Mouse (Mus musculus) Patski (cell line): ENCODE measurements around the gene Banf1. TPM values are rescaled to one million over a fixed set of nuclear protein-coding genes. Genes with fewer than 3 reads are reported as not detected.

Source experiments
- ATAC-seq: fragments of 100-300 bp; one replicate; pipeline ENCODE4 v1.8.0; 2021
- CTCF ChIA-PET: fragments of 350-600 bp; sonication (Branson Sonifier 250); formaldehyde crosslinking; loops from one replicate; lab custom pipeline; 2022; ENCODE audit warnings: inconsistent platforms; lab: Charles Lee
- POLR2A ChIA-PET: fragments of 350-600 bp; sonication (Branson Sonifier 250); formaldehyde crosslinking; loops from one replicate; lab custom pipeline; 2022; ENCODE audit warnings: antibody characterized with exemption, inconsistent platforms; lab: Charles Lee
- DNase-seq: peaks from one replicate; pipeline ENCODE4 v3.0.0-alpha.2; 2011; ENCODE audit warnings: low read depth, low spot score
- H3K27me3 ChIP-seq: fragments of 371-371 bp; one replicate; pipeline ENCODE4 v1.5.1; 2021
- CTCF ChIP-seq: fragments of 100-300 bp; IDR thresholded peaks from one replicate; pipeline ENCODE4 v1.5.1; 2021
- in situ Hi-C: fragments of 300-500 bp; cut with MboI; formaldehyde crosslinking; loops from 3 replicates; pipeline ENCODE4 v1.11.1; 2018; ENCODE audit warnings: low pct_unique_long_range_greater_than_20kb, mixed read lengths
- polyA plus RNA-seq: library from polyadenylated mRNA; unstranded; gene quantifications from one replicate; pipeline ENCODE4 v1.2.3, GENCODE M21; 2021

Banf1 gene
- polyA plus RNA-seq, 1 experiment from 2014 or later, result 211 TPM

DNA sequence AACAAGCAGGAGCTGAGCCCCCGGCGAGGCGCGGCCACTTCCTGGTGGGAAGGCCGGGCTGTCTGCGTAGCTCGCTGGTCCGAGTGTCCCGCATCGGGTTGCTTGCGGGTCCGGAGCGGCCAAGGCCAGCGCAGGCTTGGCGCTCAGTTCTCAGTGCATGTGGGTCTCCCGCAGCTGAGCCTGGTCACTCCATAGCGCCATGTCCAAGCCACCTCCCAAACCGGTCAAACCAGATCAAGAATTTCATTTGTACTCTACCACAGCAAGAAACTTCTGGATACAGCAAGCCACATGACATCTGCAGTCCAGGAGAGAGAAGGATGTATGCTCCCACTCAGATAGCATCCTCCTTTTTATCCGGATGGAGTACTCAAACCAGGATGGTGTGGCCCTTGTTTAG, 39.0 kb downstream of the Banf1 start:
- ATAC-seq (no peak), DNase-seq (no peak)
- CTCF ChIA-PET, result interaction anchor here (1.0 kb wide), 1 partner anchor 119 kb away, joined by 3 read pairs; no protein-coding TSS in a partner anchor
- TF ChIP-seq CTCF, result no peak
- in situ Hi-C loops, result no loop called here
- peaks cover 5% of the 10 kb centered on the region for H3K27me3 ChIP-seq
- POLR2A ChIA-PET, result no interaction called here

DNA sequence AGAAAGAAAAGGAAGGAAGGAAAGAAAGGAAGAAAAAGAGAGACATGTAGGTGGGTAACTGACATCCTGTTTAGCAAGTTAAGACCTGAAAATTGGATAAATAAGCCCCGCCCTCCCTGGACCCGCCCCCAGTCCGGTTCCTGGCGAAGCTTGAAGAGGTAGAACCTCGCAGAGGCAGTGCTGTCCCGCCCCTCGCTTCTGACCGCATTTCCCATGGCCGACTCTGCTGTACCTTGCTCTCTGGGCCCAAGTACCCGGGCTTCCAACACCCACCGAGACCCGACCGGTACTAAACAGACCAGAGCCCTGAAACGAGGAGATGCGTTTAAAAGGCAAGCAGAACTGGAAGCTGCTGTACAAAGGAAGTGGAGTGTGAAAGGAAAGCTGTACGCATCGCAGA, 43.2 kb downstream of the Banf1 start:
- ATAC-seq (no peak), DNase-seq (no peak)
- ChIA-PET CTCF (no interaction called here), POLR2A (interaction anchor here (0.9 kb wide), 1 partner anchor 24 kb away, joined by 3 read pairs; no protein-coding TSS in a partner anchor)
- in situ Hi-C loops, result no loop called here
- no peak for TF ChIP-seq CTCF
- H3K27me3 ChIP-seq, result peaks cover 5% of the 10 kb centered on the region

Other genes with a start within 250 kb of the Banf1 start
- 84.0 TPM for gene Klc2, start 248.6 kb downstream of the Banf1 start, polyA plus RNA-seq
- 23.8 TPM for gene Pacs1, start 94.0 kb downstream of the Banf1 start, polyA plus RNA-seq
- gene Sf3b2, start 71.7 kb downstream of the Banf1 start, polyA plus RNA-seq, result 255 TPM
- gene Gal3st3, start 68.8 kb downstream of the Banf1 start, polyA plus RNA-seq, result not detected
- not detected for gene Catsper1, start 31.4 kb downstream of the Banf1 start, polyA plus RNA-seq
- gene Cst6, start 17.6 kb downstream of the Banf1 start, polyA plus RNA-seq, result 1.1 TPM
- gene Eif1ad, start 427 bp downstream of the Banf1 start, polyA plus RNA-seq, result 36.7 TPM
- gene Sart1, start 21.5 kb upstream of the Banf1 start, polyA plus RNA-seq, result 75.3 TPM
- gene Tsga10ip, start 35.4 kb upstream of the Banf1 start, polyA plus RNA-seq, result 0.13 TPM
- 251 TPM for gene Drap1, start 57.8 kb upstream of the Banf1 start, polyA plus RNA-seq
- 58.5 TPM for gene AI837181, start 58.0 kb upstream of the Banf1 start, polyA plus RNA-seq
- 2.1 TPM for gene Fosl1, start 80.4 kb upstream of the Banf1 start, polyA plus RNA-seq
- gene Ccdc85b, start 90.7 kb upstream of the Banf1 start, polyA plus RNA-seq, result 16.8 TPM
- gene Fibp, start 93.4 kb upstream of the Banf1 start, polyA plus RNA-seq, result 92.2 TPM
- 0.42 TPM for gene Ctsw, start 101.3 kb upstream of the Banf1 start, polyA plus RNA-seq
- 451 TPM for gene Efemp2, start 106.8 kb upstream of the Banf1 start, polyA plus RNA-seq
- 37.0 TPM for gene Mus81, start 121.2 kb upstream of the Banf1 start, polyA plus RNA-seq
- gene Cfl1, start 123.3 kb upstream of the Banf1 start, polyA plus RNA-seq, result 1,610 TPM
- gene 1700020D05Rik, start 136.6 kb upstream of the Banf1 start, polyA plus RNA-seq, result 1.6 TPM
- gene Snx32, start 143.4 kb upstream of the Banf1 start, polyA plus RNA-seq, result 30.0 TPM
- gene Ovol1, start 193.5 kb upstream of the Banf1 start, polyA plus RNA-seq, result 0.08 TPM
- gene Ap5b1, start 200.9 kb upstream of the Banf1 start, polyA plus RNA-seq, result 8.3 TPM
- gene Rnaseh2c, start 234.7 kb upstream of the Banf1 start, polyA plus RNA-seq, result 79.1 TPM
- gene Kat5, start 243.1 kb upstream of the Banf1 start, polyA plus RNA-seq, result 56.5 TPM